Mouse (Mus musculus): ENCODE measurements around the gene Sla2. TPM values are rescaled to one million over a fixed set of nuclear protein-coding genes. Genes with fewer than 3 reads are reported as not detected.
"Not testable (repeated sequence)": the region's sequence is repeated elsewhere in the genome, so short reads cannot be mapped to it uniquely, and the experiment has no call there.

Sla2 gene
- under 1 TPM; 0.23 to 0.25 TPM for total RNA-seq (2021)
- long read RNA-seq, result 0 reads

- no peak for DNase-seq (ENCODE audit: low spot score in 2 of 2)
Measured at GRCm38 (mm10) chr2:156887017-156887416, at the start of gene Sla2. Gene Sla2 (minus strand): TSS chr2:156887192.

DNA sequence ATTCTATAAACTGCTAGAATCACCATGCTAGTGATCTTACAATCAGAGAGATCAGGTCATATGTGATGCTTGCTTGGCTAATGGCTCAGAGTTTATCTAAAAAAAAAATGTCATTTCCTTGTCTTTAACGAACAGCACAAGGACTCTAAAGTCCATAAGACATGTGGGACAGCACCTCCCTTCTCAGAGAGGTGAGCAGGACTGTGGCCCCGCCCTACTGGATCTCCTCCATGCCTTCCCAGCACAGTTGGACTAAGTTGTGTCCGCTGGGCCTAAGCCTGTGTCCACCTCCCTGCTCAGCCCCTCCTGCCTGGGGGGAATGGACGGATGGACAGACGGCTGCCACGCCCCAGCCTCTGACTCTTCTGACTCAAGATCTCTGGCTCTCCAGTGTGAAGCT, 48.0 kb upstream of the Sla2 start:
- DNase-seq (ENCODE audit: low spot score in 2 of 2), result no peak

GRCm38 (mm10) chr2:156933426-156933825, 46.4 kb upstream of the Sla2 start:
- no peak for DNase-seq (ENCODE audit: low spot score in 2 of 2)

GRCm38 (mm10) chr2:156931421-156931820, 44.4 kb upstream of the Sla2 start:
- no peak for DNase-seq (ENCODE audit: low spot score in 2 of 2)

- no peak for DNase-seq (ENCODE audit: low spot score in 2 of 2)
Measured at GRCm38 (mm10) chr2:156930549-156930948, 43.6 kb upstream of the Sla2 start.

DNA sequence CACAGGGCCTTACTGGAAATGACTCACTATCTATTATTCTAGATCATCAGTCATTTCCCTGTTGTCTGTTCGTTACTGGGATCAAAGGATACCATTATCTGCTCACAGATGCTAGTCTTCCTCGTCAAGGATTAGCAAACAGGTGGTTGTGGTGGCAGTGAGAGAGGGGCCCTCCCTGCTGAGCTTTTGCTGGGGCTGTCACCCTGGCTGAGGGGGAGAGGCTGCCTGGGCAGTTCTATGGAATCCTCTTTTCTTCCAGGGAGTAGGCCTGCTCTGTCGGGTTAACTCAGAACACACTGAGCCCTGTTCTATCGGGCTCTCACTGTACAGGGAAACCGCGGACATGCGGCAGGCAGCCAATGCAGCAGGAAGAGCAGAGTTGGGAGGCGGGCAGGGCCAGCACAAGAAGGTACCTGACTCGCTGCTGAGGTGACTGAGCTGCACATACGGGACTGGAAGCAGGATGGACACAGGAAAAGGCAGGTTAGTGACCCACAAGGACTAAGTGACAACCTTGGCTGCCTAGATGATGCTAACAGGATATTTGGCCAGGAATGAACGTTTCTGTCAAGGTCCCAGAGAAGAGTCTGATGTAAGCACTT, 42.6 kb upstream of the Sla2 start:
- DNase-seq (ENCODE audit: low spot score in 2 of 2), result no peak

DNA sequence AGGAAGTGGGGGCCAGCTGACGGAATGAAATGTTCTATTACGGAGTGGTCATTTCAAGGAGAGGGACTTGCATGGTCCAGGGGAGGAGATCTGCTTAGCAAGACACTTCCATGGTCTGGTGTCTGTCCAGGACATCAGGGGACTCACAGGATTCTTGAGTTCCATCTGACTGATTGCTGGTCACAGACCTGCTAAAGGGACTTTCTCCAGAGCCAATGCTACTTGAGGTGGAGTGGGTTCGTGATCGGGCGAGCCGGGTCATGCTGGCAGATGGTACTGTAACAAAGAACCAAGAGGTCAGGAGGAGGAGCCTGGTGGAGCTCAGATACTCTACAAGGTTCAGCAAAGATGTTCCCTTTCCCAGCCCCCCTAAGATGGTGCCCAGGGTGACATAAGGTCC, 41.6 kb upstream of the Sla2 start:
- no peak for DNase-seq (ENCODE audit: low spot score in 2 of 2)

DNA sequence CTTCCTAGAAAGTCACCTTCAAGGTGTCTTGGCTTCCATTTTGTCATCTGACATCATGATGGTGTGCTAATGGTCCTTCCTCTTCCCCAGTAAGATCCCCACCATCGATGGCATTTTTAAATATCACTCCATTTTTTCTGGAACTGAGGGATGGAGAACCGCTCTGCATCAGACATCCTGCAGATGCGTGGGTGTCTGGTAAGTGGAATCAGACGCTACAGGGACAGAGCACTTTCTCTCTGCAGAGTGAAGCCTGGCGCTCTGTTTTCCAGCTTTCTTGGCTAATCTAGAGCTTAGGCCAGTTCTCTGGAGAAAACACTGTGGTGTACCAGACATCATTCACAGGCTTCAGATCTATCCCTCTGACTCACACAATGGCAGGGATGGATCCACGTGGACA, 40.7 kb upstream of the Sla2 start:
- DNase-seq (ENCODE audit: low spot score in 2 of 2), result no peak

DNA sequence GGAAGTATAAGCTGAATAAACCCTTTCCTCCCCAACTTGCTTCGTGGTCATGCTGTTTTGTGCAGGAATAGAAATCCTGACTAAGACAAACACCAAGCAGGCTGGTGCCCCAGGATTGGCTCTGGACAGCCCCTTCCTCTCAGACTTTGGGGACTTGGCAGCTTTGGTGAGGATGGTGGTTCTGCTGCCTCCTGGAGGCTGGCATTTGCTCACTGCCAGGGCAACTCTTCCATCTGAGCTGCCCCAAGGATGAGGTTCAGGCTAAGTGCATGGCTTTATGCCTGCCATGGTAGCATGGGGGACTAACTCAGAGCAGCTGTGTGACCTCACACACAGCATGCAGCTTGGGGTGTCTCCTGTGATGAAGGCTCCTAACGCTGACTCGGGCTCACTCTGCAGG, 38.6 kb upstream of the Sla2 start:
- not testable (repeated sequence) for DNase-seq (ENCODE audit: low spot score in 2 of 2)

- not testable (repeated sequence) for DNase-seq (ENCODE audit: low spot score in 2 of 2)
Measured at GRCm38 (mm10) chr2:156925075-156925474, 38.1 kb upstream of the Sla2 start.

DNA sequence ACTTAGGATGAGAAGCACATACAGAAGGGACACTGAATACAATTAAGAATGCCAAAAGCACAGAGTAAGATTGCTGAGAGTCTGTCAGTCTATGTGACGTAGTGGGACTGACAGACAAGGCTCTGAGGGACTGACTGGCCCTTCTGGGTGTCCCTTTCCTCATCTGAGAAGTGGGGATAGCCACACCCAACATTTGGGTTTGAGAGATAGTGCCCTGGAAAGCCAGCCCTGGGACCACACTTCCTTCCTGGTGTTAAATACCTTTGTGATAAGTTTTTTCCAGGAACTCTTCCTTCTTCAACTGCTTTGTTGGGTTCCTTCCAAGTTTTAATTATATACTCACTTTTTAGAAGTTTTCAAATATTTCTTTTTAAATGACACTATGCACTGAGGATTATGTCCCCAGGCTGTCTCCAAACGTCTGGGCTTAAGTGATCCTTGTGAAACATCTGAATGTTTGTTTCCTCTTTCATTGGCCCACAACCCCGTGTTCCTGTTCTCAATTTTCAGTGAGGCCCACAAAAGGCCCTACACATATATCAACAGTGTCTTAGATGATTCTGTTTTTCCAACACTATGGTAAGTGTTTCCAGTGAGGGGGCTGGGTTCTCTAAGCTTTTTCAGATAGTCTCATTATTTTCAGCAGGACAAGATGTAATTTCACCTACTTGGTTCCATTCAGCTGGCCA, 37.4 kb upstream of the Sla2 start:
- no peak for DNase-seq (ENCODE audit: low spot score in 2 of 2)

DNA sequence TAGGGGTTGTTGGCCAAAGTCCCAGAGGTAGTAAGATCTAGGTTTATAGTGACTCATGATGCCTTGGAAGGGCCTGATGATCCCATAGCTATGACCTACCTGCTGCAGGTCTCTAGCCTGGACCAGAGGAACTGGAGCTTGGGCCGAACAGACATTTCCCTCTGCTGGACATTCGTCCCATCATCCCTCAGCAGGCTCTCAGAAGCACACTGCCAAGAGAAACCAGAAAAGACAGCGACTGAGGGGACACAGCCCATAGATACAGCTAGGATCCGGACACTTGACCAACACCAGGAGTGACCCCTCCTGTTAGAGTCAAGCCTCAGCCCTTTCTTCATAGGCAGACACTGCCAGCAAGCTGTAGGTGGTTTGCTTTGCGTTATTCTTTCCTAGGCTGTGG, 36.1 kb upstream of the Sla2 start:
- no peak for DNase-seq (ENCODE audit: low spot score in 2 of 2)

DNA sequence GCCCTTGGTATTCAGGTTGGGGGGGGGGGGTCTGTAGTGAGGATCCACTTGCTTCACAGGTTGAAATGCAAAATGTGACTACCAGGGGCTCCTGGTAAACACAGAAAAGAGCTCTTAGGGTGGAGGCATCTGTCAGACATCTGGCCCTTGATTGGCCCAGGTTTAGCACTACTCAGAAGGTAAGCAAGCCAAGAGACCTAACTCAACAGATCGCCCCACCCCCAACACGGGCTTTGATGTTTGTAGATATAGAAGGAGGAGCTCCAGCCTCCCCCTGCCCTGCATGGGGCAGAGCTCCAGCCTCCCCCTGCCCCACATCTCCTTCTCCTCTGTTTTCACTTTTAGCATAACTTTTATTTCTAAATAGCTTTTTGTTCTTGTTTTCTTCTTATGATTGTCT, 32.8 kb upstream of the Sla2 start:
- no peak for DNase-seq (ENCODE audit: low spot score in 2 of 2)

DNA sequence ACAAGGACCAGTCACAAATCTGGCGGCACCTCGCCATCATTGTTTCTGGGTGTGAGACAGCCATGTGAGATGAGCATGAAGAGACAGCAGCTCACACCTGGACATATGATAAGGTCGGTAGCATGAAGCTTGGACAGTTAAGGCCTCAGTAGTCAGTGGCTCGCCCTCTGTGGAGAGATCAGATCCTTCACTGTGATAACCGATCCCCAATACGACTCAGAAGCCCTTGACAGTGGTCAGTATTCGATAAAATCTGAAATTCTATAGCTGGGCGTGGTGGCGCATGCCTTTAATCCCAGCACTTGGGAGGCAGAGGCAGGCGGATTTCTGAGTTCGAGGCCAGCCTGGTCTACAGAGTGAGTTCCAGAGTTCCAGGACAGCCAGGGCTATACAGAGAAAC, 32.2 kb upstream of the Sla2 start:
- DNase-seq (ENCODE audit: low spot score in 2 of 2), result not testable (repeated sequence)

- no peak for DNase-seq (ENCODE audit: low spot score in 2 of 2)
Measured at GRCm38 (mm10) chr2:156918562-156918961, 31.6 kb upstream of the Sla2 start.

- DNase-seq (ENCODE audit: low spot score in 2 of 2), result no peak
Measured at GRCm38 (mm10) chr2:156916419-156917125, 29.6 kb upstream of the Sla2 start.

DNA sequence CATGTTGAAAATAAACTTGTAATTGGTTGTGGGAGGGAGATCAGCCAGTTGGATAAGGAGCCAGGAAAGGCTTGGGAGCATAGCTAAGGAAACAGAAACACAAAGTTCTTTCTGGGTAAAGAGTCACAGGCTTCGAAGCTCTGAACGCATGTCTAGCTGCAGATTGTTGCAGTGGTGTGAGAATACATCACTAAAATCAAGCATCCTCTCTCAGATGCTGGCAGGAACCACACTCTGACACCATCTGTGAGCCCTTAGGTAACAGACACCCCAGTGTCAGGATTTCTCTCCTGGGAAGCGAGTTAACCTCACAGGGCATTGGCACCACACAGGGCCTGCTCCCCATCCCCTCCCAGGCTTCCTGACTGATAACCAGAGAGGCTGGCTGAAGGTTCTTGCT, 28.6 kb upstream of the Sla2 start:
- no peak for DNase-seq (ENCODE audit: low spot score in 2 of 2)

DNA sequence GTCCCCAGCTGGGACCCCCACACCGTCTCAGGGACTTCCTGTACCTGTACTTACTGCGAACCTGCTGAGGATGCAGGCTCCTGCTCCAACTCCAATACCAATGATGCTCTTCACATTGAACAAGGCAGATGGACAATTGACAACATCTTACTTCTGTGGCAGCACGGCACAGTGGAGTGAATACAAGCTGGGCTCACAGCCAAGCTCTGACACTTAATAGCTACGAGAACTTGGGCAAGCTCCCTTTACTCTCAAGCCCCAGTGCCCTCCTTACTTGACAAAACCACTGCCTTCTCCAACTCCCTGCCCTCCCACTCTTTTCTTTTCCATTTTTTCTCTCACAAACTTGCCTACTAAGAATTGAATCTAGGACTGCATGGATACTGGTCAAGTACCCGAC, 26.2 kb upstream of the Sla2 start:
- no peak for DNase-seq (ENCODE audit: low spot score in 2 of 2)

- not testable (repeated sequence) for DNase-seq (ENCODE audit: low spot score in 2 of 2)
Measured at GRCm38 (mm10) chr2:156905931-156906330, 18.9 kb upstream of the Sla2 start.

GRCm38 (mm10) chr2:156904976-156905717, 18.2 kb upstream of the Sla2 start:
- DNase-seq (ENCODE audit: low spot score in 2 of 2), result peak; percentile 83 to 84

DNA sequence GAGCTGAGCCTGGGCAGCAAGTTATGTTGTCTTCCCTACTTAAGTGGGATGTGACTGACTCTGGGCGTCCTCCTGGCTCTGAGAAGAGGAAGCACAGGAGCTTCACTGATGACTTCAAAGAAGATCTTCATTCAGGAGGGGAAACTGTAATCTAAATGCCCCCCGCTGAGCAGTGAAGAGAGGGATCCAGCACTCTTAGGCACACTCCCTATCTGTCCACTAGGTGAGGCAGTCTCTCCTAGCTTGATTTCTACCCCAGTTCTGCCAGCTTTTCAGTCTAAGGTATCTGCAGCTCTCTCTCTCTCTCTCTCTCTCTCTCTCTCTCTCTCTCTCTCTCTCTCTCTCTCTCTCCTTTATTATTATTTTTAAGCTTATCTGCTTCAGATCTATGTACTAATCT, 16.4 kb upstream of the Sla2 start:
- DNase-seq (ENCODE audit: low spot score in 2 of 2), result no peak

DNA sequence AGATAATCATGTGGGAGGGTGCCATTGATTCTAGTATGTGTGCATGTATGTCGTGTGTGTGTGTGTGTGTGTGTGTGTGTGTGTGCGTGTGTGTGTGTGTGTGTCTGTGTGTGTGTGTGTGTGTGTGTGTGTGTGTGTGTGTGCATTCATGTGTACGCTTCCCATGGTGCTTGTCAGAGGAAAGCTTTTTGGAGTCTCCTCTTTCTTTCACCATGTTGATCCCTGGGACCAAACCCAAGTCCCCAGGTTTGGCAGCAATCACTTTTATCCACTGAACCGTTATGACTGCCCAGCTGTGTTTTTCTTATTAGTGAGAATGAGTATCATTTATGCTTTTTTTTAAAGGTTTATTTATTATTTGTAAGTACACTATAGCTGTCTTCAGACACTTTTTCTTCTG, 15.4 kb upstream of the Sla2 start:
- DNase-seq (ENCODE audit: low spot score in 2 of 2), result not testable (repeated sequence)
